Mouse (Mus musculus) v-Abl transformed pro-B cells (cell line): ENCODE measurements around the gene Hibadh.

Source experiments
- in situ Hi-C, 2 experiments: fragments of 400-800 bp; cut with MboI; formaldehyde crosslinking; loops; one replicate each; pipeline ENCODE4 v1.15.1; 2025; ENCODE audit not compliant: unreplicated experiment in 2 of 2

Gene Hibadh

GRCm38 (mm10) chr6:52641076-52641475 is 887 bp upstream of the Hibadh start:
- in situ Hi-C loops, result loop anchor here (10.0 to 25.0 kb wide), 3 partner anchors 1166 to 1829 kb away; partner anchors contain the start of genes Cbx3 (in 2 of the 2) and Hnrnpa2b1 (in 1 of the 2)

GRCm38 (mm10) chr6:52639546-52640223 is 504 bp downstream of the Hibadh start:
- in situ Hi-C loops, result loop anchor here (10.0 to 25.0 kb wide), 3 partner anchors 1165 to 1827 kb away; partner anchors contain the start of genes Cbx3 (in 2 of the 2) and Hnrnpa2b1 (in 1 of the 2)

GRCm38 (mm10) chr6:52638471-52639185 is 1.6 kb downstream of the Hibadh start:
- in situ Hi-C loops, result loop anchor here (25.0 kb wide), 2 partner anchors 1176 to 1826 kb away; partner anchors contain the start of genes Cbx3 (in 1 of the 2) and Hnrnpa2b1 (in 1 of the 2)

GRCm38 (mm10) chr6:52637337-52637736 is 2.9 kb downstream of the Hibadh start:
- in situ Hi-C loops, result loop anchor here (25.0 kb wide), 2 partner anchors 1175 to 1825 kb away; partner anchors contain the start of genes Cbx3 (in 1 of the 2) and Hnrnpa2b1 (in 1 of the 2)

DNA sequence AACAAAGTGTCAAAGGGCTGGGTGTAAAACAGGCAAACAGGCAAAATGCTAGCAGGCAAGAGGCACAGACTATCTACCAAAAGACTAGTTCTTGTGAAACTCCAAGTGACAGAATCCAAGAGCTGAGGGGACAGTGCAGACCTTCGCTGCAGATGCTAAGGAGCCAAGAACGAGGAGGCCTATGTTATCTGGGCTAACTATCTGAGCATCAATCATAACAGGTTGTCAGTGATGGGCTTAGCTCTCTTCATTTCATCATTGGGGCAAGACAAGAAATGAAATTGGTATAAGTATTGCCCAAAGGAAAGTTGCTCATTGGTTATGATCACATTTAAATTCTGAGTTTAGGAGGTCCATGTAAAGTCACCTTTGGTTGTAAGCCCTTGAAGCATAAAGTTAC is 4.8 kb downstream of the Hibadh start:
- in situ Hi-C loops, result loop anchor here (25.0 kb wide), 2 partner anchors 1173 to 1823 kb away; partner anchors contain the start of genes Cbx3 (in 1 of the 2) and Hnrnpa2b1 (in 1 of the 2)

DNA sequence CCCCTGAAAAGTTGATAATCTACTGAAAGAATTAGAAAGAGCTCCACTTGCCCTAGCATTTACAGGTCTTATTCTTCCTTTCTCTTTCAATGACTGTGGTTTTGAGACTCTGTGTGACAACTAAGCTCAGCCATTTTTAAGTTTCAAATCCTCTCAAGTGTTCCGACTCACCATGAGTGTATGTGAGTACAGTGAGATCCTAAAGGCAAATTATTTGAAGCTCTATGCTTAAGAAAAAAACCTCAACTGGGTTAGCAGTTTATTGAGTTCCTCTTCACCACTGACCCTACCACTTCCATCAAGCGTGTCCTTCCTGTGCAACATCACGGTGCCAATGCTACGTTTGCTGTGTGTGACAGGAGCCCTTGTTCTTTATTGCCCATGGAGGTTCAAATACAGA is 9.6 kb downstream of the Hibadh start:
- in situ Hi-C loops, result loop anchor here (25.0 kb wide), 2 partner anchors 1168 to 1818 kb away; partner anchors contain the start of genes Cbx3 (in 1 of the 2) and Hnrnpa2b1 (in 1 of the 2)

DNA sequence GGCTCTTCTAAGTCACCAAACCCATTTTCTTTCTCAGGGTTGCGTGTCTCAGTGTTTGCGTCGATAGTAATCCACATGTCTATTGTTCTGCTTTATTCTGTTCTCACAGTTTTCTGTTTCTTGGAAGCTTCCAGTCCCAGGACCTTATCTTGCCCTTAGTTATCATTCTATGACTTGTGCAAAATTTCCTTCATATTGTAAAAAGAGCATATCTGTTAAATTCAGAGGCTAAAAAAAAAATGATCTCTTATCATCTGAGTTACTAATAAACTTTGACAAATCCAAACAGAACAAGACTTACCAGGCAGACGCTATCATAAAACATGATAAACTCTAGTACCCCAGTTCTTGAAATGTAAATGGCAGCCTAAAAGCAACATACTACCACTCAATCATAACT is 11.0 kb downstream of the Hibadh start:
- in situ Hi-C loops, result loop anchor here (25.0 kb wide), 2 partner anchors 1167 to 1817 kb away; partner anchors contain the start of genes Cbx3 (in 1 of the 2) and Hnrnpa2b1 (in 1 of the 2)

GRCm38 (mm10) chr6:52626735-52627134 is 13.5 kb downstream of the Hibadh start:
- in situ Hi-C loops, result loop anchor here (25.0 kb wide), 2 partner anchors 1164 to 1814 kb away; partner anchors contain the start of genes Cbx3 (in 1 of the 2) and Hnrnpa2b1 (in 1 of the 2)

GRCm38 (mm10) chr6:52623741-52624140 is 16.4 kb downstream of the Hibadh start:
- in situ Hi-C loops, result no loop called here

DNA sequence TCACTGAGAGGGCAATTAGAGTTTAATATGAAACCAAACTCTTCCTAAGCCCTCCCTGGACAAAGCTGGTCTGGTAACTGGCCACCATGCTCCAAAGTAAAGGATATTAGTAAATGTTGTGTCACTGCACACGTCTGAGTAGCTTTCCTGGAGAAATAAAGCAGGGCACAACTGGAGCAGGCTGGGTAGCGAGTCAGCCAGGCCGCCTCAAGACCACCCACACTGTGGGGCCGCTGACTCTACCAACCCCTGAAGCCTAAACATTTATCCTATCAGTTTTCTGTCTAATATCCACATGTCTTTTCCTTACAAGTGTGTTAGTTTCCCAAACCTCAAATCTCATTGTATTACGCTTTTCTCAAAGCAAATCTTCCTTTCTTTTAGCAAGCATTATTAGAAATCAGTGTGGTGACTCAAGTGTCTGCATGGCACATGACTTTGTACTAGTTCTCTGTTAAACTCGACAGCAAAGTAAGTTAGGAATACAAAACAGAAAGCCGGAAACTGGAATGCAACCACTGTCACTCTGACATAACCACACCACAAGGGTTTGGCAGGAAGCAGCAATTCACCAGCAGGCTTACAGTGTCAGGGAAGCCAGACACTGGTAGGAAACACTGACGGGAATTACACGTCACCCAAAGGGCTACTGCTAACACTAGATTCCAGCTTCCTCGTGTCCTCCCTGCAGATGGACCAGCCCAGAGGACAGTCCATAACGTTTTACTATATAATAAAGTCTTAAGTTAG is 18.3 kb downstream of the Hibadh start:
- in situ Hi-C loops, result no loop called here

DNA sequence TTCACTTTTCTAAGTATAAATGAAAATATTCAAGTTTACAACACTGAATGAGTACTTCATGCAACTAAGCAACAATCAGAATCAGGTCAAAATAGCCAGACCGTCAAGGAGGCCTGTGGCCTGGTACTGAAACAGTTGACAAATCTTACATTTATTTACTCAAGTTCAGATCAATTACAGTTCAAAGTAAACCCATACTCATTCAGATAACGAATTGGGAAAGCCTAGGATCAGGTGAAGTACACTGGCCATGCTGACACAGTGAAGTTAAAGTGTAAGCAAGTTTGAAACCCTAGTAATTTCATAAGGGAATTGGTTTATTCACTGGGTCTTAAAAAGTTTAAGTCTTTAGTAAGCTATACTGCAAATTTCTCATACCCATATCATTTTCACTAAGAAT is 20.1 kb downstream of the Hibadh start:
- in situ Hi-C loops, result no loop called here

DNA sequence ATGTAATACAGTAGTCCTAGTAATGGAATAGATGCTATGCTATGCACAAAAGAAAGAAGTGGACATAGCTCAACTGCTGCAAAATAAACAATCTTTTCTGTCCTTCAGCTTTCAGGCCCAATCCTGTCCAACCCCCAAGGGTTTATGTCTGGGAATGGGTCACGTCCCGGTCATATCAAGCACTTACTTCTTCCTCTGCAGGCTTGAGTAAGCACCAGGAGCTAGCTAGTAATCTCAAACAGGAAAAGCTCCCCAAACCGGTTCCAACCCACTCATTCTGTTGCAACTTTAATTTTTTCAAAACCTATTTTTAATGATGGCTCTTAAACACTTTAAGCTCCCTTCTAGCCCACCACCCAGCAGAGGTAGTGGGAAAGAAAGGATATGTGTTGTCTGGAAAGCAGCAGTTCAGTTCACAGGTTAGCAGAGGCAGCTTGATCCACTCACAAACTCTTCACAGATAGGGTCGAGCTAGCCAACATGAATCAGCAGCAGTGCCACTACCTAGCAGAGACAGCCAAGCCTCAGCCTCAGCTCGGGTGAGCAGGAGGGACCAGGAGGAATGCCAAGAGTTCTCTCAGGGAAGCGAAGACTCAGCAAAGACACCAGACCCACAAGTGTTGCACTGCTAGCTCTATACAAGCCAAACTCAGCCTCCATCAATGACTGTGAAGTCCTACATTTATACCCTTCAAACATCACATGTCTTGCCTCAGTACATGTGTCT is 30.4 kb downstream of the Hibadh start:
- in situ Hi-C loops, result no loop called here

DNA sequence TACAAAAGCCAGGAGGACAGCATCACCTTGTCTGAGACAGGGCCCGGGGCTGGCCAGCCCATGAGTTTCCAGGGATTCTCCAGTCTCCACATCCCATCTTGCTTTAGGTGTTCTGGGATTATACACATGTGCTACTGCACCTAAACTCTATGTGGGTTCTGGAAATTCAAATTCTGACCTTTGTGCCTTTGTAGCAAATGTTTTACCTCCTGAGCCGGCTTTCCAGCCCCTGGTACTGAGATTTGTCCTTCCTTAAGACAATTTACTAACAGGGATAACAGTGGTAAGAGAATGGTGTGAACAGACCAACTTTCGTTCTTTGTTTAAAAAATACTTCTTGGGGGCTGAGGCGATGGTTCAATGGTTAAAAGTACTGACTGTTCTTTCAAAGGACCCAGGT is 32.1 kb downstream of the Hibadh start:
- in situ Hi-C loops, result no loop called here

GRCm38 (mm10) chr6:52606746-52607347 is 33.3 kb downstream of the Hibadh start:
- in situ Hi-C loops, result no loop called here

GRCm38 (mm10) chr6:52601706-52602642 is 38.2 kb downstream of the Hibadh start:
- in situ Hi-C loops, result no loop called here

- in situ Hi-C loops, result no loop called here
Observed at GRCm38 (mm10) chr6:52601117-52601516, 39.1 kb downstream of the Hibadh start.

DNA sequence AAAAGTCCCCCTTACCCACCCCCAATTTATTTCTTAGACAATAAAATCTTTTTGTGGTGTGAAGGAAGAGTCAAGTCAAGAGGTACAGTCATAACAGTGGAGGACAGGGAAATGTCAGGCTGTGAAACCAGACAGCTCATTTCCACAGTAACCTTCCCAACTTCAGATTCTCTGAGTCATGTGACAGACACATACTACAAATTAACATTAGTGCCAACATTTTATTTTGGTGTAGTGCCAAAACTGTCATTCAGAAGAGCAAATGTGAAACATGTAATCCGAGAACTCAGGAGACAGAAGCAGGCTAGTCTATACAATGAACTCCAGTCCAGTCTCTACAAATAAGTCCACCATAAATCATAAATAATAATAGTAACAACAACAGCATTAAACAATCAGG is 45.4 kb downstream of the Hibadh start:
- in situ Hi-C loops, result loop anchor here in 1 of 2 experiments (25.0 kb wide), 2 partner anchors 993 to 1407 kb away; no protein-coding TSS in a partner anchor

- in situ Hi-C loops, result loop anchor here (10.0 to 25.0 kb wide), 3 partner anchors 248 to 1399 kb away; no protein-coding TSS in a partner anchor
Observed at GRCm38 (mm10) chr6:52586564-52586963, 53.6 kb downstream of the Hibadh start.
